Mouse (Mus musculus) lung, adult 2 months (tissue): Measurements from ENCODE around the gene Maml3.

Experiments
- CTCF ChIP-seq: fragments of 200-500 bp; IDR thresholded peaks from 2 replicates; pipeline ENCODE4 v1.5.1; 2011; ENCODE audit warnings: mild to moderate bottlenecking, low read length, control low read depth; ENCODE audit not compliant: insufficient read depth
- POLR2A ChIP-seq: fragments of 200-500 bp; IDR thresholded peaks from 2 replicates; pipeline ENCODE4 v1.6.1; 2011; ENCODE audit warnings: low read depth, mild to moderate bottlenecking, control low read depth, low read length, borderline replicate concordance; ENCODE audit errors: extremely low read depth

DNA sequence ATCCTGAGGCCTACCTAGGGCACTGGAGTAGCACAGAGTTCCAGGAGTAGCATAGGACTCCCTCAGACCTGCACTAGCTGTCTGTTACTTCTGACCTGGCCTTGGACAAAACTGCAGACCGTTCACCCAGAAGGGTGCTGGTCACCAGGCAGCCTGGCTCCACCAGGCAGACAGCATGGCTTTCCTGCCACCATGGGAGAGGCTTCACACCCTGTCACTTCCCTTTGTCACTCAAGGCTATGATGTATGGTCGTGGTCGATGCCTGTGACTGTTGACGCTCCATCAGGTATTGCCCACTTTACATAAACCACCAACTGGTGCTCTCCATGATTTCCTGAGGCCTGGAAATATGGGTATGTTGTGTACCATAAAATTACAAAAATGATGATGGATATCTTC, 214.7 kb downstream of the Maml3 start:
- TF ChIP-seq CTCF (no peak), POLR2A (no peak)
